Mouse (Mus musculus): ENCODE data around the gene Tmprss12.

DNA sequence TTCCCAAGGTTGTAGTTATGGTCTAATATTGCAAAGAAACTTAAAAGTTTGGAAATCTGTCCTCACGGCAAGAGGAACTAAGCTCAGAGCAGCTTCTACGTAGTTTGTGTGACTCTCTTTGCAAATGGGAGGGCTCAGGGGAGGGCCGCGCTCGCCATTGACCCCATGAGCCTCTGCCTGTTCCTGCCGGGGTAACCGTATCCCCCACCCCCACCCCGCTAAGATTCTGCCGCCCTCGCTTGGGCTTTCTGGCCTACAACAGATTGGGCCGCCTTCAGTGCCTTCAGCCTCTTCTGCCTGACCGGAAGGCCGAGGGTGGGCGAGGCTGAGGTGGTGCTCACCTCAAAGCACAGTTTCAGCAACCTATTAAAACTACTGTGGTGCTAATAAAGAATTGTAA is 9.2 kb upstream of the Tmprss12 start:
- no peak for TF ChIP-seq CTCF (IDR thresholded peaks at IDR 0.05; ENCODE audit: borderline replicate concordance, extremely low read depth, insufficient read depth, insufficient read length)
- TF ChIP-seq POLR2A (IDR thresholded peaks at IDR 0.05; ENCODE audit: borderline replicate concordance, extremely low read depth, insufficient read depth, insufficient read length, poor library complexity, severe bottlenecking) = no peak

All from brain, embryonic 14.5 days (tissue).